Mouse (Mus musculus): ENCODE results near the gene Spata2l.

DNA sequence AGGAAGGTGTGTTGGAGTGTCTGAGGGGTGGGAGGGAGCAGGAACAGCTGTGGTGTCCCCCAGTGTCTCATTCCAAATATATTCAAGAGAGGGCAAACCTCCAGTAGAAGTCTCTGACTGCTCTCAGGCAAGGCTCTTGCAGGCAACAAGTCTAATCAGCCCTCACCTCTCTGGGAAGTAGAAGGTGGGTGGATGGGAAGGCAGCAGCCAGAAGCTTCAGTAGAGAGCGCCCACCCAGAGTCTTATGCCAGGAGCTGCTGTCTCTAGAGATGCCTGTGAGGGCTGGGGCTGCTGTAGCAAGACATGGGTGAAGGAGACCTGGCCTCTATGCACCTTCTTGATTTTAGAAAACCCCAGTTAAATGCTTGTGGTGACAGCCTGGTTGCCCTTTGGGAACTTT is 7.6 kb downstream of the Spata2l start:
- TF ChIP-seq POLR2A (IDR thresholded peaks at IDR 0.05; ENCODE audit: low read depth, low read length) (no peak), CTCF (conservative IDR thresholded peaks at IDR 0.05; ENCODE audit: insufficient read depth, insufficient read length, low read depth, low read length) (no peak)
